Mouse (Mus musculus) brain, embryonic 14.5 days (tissue): ENCODE data around the gene Scaf8.

Source experiments
- CTCF ChIP-seq: fragments of 200-500 bp; IDR thresholded peaks from 2 replicates; pipeline ENCODE4 v1.5.1; 2012; ENCODE audit warnings: inconsistent platforms, mild to moderate bottlenecking, moderate library complexity, borderline replicate concordance; ENCODE audit not compliant: insufficient read depth, insufficient read length; ENCODE audit errors: extremely low read depth
- POLR2A ChIP-seq: fragments of 200-500 bp; IDR thresholded peaks from 2 replicates; pipeline ENCODE4 v1.6.1; 2012; ENCODE audit warnings: mild to moderate bottlenecking, inconsistent platforms, borderline replicate concordance; ENCODE audit not compliant: poor library complexity, insufficient read depth, insufficient read length, severe bottlenecking; ENCODE audit errors: extremely low read depth

- TF ChIP-seq POLR2A (no peak), CTCF (peak; percentile 86)
These were observed 115.6 kb downstream of the Scaf8 start for GRCm38 (mm10) chr17:3230231-3231000.
